Mouse (Mus musculus): Measurements from ENCODE around the gene Lix1l.
A peak's percentile ranks its signal among the peaks of the same experiment; 100 is the strongest.
"Not testable (repeated sequence)": the region's sequence is repeated elsewhere in the genome, so short reads cannot be mapped to it uniquely, and the experiment has no call there.

Lix1l gene

DNA sequence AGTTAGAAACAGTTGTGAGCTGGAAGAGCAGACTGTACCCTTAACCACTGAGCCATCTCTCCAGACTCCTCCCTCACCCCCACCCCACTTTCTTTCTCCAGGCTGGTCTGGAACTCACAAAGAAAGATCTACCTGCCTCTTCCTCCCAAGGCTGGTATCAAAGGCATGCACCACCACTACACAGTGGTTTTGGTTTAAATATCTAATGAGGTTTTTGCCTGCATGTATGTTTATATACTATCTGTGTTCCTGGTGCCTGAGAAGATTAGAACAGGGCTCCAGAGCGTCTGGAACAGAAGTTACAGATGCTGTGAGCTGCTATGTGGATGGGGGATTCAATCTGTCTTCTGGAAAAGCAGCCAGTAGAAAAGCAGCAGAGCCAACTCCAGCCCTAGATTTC, 33.1 kb downstream of the Lix1l start:
- no peak for DNase-seq (ENCODE audit: low spot score)

DNA sequence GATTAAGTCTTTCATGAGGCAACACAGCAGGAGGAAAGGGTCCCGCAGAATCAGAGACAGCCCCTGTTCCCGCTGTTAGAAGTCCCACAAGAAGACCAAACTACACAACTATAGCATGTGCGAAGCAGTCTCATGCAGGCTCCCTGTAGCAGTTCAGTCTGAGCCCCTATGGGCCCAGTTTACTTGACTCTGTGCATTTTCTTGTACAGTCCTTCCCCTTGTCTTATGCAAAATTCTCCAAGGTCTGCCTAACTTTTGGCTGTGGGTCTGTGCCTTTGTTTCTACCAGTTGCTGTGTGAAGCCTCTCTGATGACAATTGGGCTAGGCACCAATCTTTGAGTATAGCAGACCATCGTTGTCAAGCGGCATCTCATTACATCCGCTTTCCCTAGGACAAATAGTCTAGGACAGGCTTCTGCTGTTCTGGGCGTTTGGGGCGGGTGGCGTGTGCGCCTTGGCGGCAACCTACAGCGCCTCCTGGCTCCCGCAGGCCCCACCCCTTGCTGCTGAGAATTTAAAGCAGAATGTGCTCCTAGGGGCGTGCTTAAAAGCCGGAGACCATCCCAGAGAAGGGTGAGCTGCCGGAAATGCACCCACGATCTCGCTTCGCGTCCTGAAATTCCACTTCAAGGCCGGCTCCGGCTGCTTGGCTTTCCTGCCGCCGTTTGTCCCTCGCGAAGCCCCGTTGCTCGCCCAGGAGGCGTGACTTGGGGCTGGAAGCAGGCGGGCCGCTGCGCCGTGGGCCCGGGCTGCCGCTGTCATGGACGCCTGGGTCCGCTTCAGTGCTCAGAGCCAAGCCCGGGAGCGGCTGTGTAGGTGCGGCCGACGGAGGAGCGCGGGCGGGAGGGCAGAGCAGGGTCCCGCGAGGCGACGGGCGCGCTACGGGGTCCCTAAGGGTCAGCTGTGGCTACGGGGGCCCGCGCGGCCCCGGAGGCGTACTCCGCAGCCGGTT, 34.3 kb downstream of the Lix1l start, which contains the start of the genes Pex11b and Gm42957:
Gene Pex11b (plus strand): TSS at position 449 of the 952 bp plus-strand sequence.
Gene Gm42957 (plus strand): TSS at position 547 of the 952 bp plus-strand sequence.
- DNase-seq (ENCODE audit: low spot score): peak; percentile 59

DNA sequence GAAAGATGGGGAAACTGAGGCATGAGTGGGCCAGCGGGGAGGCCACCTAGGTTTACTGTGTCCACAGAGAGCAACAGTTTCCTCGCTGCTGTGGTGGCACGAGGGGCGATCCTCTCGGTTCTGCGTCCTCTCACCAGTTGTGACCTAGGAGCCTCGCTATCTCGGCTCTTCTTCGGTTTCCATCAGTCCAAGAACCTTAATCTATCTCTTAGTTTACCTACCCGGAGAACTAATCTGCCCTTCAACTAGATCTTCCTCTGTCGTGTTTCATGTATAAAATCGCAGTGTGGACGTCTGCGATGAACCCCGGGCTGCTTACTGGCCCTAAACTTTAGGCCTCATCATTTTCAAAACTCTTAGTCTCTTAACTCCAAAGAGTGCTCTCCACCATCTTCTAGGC, 35.0 kb downstream of the Lix1l start:
- DNase-seq (ENCODE audit: low spot score): no peak

DNA sequence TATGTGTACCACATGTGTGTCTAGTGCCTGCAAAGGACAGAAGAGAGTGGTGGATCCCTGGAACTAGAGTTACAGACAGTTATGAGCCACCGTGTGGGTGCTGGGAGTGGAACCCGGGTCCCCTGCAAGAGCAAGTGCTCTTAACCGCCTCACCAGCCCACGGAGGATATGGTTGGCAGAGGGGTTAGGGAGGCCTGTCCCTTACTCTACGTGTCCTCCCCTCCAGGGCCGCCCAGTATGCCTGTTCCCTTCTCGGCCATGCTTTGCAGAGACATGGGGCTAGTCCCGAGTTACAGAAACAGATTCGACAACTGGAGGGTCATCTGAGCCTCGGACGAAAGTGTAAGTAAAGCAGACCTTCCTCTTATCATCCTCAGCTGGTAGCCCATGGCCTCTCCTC, 35.5 kb downstream of the Lix1l start:
- DNase-seq (ENCODE audit: low spot score): no peak

DNA sequence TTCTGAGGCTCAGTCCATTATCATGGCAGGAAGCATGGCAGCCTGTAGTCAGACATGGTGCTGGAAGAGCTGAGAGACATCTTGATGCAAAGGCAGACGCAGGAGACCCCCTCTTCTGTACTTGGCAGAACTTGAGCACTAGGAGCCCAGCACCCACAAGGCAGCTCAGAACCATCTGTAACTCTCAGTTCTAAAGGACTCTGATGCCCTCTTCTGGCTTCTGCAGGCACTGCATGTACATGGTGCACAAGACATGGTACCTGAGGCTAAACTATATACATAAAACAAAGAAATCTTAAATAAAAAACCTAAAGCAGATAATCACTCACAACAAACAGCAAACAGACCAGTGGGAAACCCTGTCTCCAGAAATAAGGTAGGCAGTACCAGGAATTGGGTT, 38.3 kb downstream of the Lix1l start:
- peak; percentile 33 for DNase-seq (ENCODE audit: low spot score)

DNA sequence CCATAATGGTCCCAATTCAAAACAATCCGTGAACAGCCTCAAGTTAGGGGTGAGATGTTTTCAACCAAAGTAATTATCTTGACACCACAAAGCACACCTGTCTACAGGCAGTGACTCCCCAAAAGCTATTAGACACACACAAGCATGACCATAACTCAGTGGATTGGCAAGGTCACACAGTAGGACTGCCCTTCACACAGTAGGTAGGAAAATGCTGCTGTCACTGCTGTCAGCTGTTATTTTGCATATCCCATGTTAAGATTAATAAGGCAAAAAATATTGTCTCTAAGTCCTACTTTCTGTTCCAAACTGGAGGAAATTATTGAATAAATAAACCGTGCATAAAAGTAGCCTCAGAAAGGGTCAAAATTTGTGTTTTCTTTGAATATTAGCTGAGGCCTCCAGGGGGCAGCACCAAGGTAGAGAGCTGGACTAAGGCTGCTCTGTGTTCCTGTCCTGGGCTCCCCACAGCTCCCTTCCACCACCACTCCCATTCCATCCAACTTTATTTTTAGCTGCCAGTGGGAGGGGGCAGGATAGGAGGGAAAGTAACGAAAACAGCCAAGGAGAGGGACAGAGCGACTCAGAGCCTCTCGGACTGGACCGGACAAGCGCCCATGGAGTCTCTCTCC, 44.2 kb downstream of the Lix1l start, which contains the start of gene Itga10:
Gene Itga10 (plus strand): TSS at position 567 of the 632 bp plus-strand sequence.
- no peak for DNase-seq (ENCODE audit: low spot score)

DNA sequence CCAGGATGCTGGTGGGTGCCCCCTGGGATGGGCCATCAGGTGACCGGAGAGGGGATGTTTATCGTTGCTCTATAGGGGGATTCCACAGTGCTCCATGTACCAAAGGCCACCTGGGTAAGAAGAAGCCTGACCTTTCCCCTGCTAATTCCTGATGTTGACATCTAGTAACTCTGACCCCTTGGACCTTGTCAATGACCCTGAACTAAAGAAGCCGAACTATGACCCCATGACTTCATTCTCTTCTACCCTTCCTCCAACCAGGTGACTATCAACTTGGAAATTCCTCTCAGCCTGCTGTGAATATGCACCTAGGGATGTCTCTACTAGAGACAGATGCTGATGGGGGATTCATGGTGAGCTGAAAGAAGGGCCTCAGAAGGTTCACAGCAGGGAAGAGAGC, 46.4 kb downstream of the Lix1l start:
- no peak for DNase-seq (ENCODE audit: low spot score)

DNA sequence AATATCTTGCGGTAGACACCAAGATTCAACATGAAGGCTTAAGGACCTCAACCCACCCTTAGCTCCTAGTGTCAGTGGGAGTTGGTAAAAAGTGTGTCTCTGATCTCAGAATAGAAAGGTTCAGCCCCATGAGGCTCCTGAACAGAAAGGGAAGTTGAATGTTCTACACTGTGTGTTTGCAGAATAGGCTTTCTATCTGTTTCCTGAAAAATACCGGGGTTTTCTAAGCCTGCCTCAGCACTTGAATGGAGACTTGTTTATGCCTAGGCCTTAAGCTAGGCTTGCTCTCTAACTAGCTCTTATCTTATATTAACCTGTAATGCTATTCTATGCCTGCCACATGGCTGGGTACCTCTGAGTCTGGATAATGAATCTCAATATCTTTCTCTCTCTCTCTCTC, 60.0 kb downstream of the Lix1l start:
- DNase-seq (ENCODE audit: low spot score): no peak

DNA sequence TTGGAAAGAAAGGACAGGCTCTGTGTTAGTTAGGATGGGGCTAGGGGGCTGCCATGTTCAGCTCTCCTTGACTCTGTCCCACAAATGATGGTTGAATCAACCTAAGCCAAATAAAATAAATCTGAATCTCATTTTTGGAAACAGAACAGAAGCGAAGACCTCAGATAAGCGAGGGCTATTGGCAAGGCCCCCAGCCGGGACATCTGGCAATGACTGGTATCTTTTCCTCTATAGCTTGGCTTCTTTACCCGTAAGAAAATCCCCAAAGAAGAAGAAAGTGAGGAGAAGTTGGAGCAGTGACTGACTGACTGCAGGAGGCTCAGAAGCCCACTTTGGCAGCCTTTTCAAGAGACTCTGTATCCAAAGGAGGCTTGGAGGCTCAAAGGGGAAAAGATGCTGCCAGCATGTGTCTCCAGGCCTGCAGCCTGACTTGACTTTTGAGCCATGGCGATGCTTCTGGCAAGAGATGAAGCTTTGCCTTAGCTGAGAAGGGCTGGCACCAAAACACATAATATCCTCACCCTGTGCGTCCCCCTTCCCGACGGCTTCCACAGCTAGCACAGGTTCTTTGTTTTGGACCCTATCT, 61.9 kb downstream of the Lix1l start:
- DNase-seq (ENCODE audit: low spot score): no peak

DNA sequence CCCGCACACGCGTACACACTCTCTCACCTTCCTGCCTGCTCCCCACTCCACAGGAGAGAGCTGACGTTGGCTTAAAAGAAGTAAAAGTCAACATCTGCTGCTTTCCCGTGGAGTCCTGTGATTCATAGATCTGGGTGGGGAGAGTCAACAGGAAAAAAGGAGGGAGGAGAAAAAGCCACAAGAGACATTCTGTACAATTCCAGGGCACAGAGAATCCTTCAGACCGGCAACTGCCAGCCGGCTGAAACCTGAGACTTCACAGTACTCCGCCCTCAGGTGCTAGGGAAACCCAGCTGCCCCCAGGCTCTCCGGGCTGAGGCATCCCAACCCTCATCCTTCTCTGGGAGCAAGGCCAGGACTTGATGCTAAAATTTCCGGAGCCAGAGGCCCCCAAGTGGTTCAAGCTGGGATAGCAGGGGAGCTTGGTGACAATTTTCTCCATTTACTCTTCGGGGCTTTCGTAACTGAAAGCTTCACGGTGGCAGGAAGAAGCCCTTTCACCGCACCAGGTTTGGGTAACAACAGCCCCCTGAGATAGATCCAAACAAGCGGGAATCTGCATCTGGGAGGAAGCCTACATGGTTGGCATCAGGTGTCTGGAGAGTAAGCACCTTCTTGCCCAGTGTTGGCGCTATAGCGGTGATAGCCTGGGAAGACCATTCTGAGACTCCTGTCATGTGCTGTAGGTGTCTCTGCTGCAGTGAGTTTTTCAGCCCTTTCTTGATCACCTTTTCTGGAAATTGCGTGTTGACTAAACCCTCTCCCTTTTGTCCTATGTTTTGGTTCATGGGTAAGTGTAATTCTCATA, 62.7 kb downstream of the Lix1l start:
- DNase-seq (ENCODE audit: low spot score): peak; percentile 85

DNA sequence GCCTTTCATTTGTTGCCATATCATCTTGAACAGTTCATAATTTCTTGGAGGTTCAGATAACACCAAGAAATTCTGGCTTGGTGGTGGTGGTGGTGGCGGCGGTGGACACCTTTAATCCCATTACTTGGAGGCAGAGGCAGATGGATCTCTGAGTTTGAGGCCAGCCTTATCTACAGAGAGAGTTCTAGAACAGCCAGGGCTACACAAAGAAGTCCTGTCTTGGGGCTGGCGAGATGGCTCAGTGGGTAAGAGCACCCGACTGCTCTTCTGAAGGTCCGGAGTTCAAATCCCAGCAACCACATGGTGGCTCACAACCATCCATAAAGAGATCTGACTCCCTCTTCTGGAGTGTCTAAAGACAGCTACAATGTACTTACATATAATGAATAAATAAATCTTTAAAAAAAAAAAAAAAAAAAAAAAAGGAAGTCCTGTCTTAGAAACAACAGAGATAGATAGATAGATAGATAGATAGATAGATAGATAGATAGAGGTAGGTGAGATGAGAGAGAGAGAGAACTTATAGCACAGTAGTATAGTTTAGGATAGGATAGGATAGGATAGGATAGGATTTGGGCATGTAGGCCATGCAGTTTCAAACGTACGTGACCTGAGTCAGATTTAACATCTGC, 64.9 kb downstream of the Lix1l start:
- not testable (repeated sequence) for DNase-seq (ENCODE audit: low spot score)

DNA sequence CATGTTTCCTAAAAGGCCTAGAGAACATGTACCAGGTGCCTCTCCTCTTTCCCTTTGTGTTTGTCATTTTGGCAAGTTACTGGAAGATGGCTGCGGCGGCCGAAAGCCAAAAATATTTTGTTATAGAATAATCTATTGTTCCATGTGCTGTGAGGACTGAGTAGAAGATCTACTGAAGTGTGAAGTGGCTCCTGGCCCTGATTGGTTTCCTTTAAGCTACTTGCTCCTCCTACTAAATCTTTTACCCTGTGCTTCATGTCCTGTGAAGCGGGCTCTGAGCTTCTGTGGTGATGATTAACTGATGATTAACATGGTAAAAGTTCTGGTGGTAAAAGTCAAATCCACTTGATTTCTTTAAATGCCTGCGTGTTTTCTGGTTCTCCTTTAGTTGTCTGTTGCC, 66.0 kb downstream of the Lix1l start:
- no peak for DNase-seq (ENCODE audit: low spot score)

DNA sequence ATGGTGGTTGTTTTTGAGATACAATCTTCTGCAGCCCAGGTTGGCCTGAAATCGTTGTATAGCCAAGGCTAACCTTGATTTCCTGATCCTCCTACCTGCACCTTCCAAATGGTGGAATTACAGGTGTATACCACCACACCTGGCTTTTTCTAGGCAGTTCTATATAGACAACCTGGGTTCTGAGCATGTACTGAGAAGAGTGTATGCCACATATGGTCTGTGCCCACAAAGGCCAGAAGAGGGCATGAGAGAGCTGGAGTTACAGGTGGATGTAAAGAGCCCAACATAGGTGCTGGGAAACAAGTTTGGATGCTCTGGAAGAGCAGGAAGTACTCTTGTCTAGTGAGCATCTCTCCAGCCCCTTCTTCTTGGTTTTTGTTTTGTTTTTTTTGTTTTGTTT, 66.4 kb downstream of the Lix1l start:
- DNase-seq (ENCODE audit: low spot score): no peak

DNA sequence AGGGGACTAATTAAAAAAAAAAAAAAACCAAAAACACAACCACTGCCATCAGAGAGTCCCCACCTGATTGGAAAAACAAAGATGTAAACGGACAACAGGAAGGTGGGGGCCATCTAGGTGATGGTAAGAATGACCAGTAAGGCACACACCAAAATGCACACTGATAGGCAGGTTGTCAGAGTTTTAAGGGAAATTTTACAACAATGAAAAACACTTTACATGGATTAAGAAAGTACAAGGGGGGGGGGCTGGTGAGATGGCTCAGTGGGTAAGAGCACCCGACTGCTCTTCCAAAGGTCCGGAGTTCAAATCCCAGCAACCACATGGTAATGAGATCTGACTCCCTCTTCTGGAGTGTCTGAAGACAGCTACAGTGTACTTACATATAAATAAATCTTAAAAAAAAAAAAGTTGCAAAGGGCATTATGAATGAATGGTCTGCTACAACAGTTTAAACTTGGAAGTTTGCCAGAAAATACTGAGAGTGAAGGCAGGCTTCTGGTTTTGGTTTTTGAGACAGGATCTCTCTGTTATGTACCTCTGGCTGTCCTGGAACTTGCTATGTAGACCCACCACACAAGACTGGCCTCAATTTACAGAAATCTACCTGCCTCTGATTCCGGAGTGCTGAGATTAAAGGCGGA, 67.6 kb downstream of the Lix1l start:
- DNase-seq (ENCODE audit: low spot score): no peak

DNA sequence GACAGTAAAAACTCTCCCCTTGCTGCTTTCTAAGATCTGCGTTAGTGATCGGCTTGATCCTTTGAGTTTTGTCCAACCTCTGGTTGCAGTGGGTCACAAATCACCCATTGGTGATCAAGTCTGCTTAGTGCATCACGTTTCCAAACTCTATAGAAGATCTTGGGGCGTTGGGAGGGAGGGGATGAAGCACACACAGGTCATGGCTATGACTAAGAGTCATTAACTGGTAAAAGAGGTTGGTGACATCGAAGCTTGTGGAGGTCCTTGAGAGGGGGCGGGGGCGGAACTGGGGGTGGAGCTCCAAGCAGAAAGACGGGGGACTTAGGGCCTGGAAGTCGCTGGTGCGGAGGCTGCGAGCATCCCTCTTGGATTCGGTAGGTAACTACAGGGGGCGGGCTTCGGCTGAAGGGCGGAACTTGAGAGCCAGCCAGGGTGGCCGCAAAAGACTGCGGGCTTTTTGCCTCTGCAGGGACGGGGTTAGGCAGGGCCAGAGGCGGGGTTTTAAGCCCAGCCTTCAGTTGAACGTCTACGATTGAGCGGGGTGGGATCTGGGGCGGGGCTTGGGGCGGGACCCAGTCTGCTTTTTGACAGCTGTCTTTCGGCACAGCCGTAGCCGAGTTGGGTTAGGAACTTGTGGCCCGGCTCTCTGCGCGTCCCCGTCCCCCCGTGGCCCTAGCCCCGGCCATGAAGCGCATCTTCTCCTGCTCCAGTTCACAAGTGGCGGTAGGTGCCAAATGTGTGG, 68.9 kb downstream of the Lix1l start, which contains the start of gene Ankrd35:
Gene Ankrd35 (plus strand): TSS at position 405 of the 742 bp plus-strand sequence.
- DNase-seq (ENCODE audit: low spot score): peak; percentile 32

DNA sequence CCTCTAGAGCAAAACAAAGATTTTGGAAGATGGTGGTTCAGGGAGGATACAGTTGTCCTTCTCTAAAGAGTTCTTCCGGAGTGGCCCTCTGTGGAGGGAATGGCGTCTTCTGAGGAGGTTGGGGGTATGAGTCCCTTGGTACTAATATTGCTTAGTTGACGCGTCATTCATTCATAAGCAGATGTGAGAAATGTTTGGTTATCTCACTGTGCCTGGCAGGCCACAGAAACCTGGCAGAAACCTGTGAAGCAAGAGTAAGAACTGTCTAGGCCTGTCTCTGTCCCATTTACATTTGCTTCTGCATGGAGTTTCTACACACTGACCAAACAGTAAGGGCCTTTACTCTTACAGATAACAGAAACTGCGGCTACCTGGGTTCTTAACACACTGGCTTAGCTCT, 70.6 kb downstream of the Lix1l start:
- DNase-seq (ENCODE audit: low spot score): no peak

DNA sequence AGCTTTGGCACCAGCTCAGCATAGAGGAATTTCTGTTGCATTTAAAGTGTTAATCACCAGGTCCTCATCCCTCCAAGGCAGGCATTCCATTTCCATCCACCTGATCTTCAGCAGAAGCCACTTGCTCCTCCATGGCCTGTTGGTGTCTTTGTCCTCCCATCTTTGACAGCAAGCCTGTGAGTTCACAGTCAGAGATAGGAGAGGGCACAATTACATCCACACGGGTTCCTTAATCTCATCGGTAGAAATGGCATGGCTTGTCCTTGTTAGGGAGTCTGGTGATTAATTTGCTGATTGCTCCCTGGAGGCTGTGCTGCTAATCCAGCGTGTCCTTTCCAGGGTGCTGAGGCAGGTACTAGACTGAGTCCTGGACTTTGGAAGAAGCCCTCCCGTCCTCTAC, 72.6 kb downstream of the Lix1l start:
- no peak for DNase-seq (ENCODE audit: low spot score)

DNA sequence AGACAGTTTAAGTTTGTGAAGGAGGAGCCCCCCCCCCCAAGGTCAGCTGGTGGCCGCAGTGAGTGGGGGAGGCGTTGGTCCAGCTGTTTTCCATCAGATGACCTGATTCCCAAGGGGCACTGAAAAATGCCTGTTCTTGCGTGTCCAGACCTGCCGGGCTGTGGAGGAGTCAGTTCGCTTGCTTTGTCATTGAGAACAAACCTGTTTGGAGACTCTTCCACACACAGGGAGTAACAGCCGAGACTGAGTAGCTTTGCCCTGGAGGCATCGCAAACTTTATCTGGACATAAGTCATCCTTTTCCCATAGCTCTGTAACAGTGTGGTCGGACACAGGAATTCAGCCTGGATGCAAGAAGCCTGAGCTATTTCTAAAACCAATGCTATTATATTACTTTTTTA, 73.5 kb downstream of the Lix1l start:
- no peak for DNase-seq (ENCODE audit: low spot score)

DNA sequence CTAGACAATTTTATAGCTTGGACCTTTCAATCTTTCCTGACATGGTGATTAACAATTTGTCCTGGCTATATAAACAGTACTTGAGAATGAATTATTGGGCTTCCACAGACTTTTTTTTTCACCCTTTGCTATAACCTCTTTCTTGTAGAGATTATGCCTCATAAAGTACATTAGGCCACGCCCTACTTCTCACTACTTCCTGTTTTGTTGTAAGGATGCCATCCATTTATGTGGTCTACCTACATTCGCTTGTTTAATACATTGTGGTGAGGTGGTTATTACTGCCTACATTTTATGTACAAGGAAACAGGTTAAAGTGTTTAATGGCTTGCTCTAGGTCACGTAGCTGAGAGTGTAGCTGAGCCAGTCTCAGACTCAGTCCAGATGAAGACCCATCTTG, 74.2 kb downstream of the Lix1l start:
- no peak for DNase-seq (ENCODE audit: low spot score)

DNA sequence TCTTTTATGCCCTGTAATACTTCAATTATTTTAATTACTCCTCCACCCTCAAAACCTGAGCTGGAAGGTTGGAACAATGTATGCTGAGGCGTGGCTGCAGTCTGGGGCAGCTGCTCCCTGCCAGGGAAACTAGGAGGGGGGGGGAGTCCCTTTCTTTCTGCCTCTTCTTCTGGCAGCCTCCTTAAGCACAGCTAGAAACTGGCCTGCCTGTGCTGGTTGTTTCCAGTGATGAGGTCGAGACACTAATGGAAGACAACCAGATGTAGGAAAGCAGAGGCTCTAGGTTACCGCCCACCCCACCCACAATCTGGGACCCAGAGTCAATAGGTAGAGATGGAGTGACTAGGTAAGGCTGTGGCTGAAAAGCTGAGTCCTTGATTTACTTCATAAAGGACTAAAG, 74.7 kb downstream of the Lix1l start:
- DNase-seq (ENCODE audit: low spot score): no peak
